Mouse (Mus musculus) naive thymus-derived CD4-positive, alpha-beta T cell, adult 2 months (primary cell): ENCODE measurements around the gene Thada.

Source experiments
- DNase-seq: peaks from one replicate; pipeline ENCODE4 v3.0.0-alpha.2; 2011; ENCODE audit warnings: low read depth

Gene Thada

GRCm38 (mm10) chr17:84477176-84477575 lies 11.2 kb upstream of the Thada start:
- DNase-seq = no peak

GRCm38 (mm10) chr17:84474312-84474711 lies 8.3 kb upstream of the Thada start:
- DNase-seq = no peak

GRCm38 (mm10) chr17:84435012-84435411 lies 31.0 kb downstream of the Thada start:
- DNase-seq = no peak

- DNase-seq = no peak
Measured at GRCm38 (mm10) chr17:84434233-84434632, 31.8 kb downstream of the Thada start.

DNA sequence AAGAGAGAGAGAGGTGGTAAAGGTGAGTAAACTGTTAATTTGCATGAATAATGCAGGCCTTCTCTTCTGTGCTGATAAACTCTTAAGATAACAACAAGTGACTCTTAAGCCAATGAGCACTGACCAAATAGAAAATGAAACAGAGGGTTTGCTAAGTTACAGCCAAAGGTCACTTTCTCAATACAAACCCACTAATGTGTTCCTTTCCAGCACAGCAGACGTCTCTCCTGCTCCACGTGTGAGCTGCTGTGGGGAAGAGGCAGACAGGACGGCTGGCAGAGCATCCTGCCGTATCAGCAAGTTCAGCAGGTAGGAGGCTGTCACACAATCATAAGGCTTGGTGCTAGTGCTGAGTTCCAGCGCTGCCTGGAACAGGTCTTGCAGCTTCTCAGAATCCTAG lies 34.0 kb downstream of the Thada start:
- no peak for DNase-seq

DNA sequence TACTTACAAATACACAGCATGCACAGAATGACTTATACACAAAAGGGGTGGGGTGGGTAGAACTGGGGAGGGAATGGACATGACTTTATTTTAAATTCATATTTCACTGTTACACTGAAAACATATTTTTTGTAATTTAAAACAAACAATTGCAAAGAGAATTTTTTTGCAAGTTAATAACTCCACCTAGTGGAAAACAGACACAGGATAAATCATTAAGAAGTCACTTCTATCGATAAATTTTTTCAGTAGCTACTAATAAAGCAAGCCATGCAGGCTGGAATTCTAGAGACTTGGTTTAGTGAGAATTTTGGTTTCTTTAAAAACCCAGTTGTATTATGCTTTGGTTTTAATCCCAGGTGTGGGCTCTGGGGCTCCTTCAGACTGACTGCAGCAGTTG lies 41.7 kb downstream of the Thada start:
- DNase-seq = no peak

GRCm38 (mm10) chr17:84422916-84423315 lies 43.1 kb downstream of the Thada start:
- peak; percentile 72 for DNase-seq

- DNase-seq = no peak
Measured at GRCm38 (mm10) chr17:84422001-84422785, 43.8 kb downstream of the Thada start.

DNA sequence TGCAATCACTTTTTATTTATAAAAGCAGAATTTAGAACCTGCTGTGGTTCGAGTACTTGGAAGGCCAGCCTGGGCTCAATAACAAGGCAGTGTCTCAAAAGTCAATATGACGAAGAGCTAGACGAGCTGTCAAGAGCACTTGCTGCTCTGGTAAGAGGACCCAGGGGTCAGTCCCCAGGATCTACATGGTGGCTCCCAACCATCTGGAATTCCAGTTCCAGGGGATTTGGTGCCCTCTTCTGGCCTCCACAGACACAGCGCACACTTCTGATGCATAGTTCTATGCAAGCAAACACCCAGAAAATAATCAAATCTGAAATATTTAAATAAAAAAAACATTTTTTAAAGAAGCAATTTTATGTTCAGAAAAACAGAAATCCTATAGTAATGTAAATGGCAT lies 45.0 kb downstream of the Thada start:
- DNase-seq = no peak

- no peak for DNase-seq
Measured at GRCm38 (mm10) chr17:84420276-84420639, 45.7 kb downstream of the Thada start.

GRCm38 (mm10) chr17:84419326-84420275 lies 46.4 kb downstream of the Thada start:
- DNase-seq = peak; percentile 81

- DNase-seq = no peak
Measured at GRCm38 (mm10) chr17:84415936-84416335, 50.1 kb downstream of the Thada start.

DNA sequence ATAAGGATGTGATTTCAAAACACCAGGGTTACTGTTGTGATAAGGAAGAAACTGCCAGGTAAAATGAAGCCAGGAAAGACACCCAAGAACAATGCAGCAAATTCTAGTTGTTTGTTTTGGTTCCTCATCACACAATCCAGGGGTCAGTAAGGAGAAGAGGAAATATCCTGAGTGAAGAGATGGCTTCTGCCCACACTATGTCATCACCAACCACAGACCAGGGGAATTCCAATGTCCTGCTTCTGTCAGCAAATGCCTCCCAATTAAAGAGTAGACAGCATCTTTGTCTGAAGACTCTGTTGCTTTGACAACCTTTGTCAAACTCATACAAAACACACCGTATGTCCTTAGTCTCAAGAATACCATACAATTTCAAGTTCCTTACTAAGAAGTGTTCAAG lies 57.3 kb downstream of the Thada start:
- no peak for DNase-seq

GRCm38 (mm10) chr17:84405616-84406015 lies 60.4 kb downstream of the Thada start:
- no peak for DNase-seq

DNA sequence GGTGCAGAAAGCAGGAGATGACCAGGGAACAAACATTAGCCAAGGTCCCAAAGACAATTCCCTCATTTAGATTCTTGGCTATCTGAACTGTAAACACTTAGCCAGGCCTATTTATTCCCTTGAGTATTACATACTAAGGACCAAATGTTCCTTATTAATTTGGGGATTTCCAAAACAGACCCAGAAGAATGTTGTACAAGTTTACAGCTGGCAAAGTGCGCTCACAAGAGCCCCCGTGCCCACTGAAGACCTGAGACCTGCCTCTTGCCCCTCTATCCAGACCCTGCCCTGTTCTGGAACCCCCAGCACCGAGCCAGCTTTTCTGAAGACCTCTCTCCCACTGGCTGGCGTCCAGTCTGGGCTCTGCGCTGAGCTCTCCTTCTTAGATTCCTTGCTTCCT lies 64.2 kb downstream of the Thada start:
- DNase-seq = no peak

DNA sequence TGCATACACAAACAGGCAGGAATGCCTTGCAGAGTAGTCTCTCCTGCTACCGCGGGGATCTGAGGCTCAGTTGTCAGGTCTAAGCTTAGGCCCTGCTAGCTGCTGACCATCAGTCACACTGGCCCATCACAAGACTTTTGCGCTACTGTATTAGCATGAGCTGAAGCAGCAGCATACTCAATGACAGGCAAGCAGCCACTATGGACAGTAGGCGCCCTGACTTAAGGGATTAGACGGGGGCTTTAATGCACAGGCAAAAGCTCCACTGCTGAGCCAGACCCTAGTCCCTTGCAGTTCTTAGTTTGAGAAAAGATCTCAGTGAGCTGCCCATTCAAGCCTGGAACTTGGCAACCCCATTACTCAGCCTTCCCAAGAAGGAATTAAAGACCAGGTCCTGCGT lies 66.6 kb downstream of the Thada start:
- no peak for DNase-seq

GRCm38 (mm10) chr17:84390026-84390425 lies 76.0 kb downstream of the Thada start:
- no peak for DNase-seq

- no peak for DNase-seq
Measured at GRCm38 (mm10) chr17:84386176-84386575, 79.8 kb downstream of the Thada start.

GRCm38 (mm10) chr17:84385696-84386095 lies 80.3 kb downstream of the Thada start:
- DNase-seq = peak; percentile 69

- DNase-seq = peak; percentile 70
Measured at GRCm38 (mm10) chr17:84384661-84385060, 81.3 kb downstream of the Thada start.

DNA sequence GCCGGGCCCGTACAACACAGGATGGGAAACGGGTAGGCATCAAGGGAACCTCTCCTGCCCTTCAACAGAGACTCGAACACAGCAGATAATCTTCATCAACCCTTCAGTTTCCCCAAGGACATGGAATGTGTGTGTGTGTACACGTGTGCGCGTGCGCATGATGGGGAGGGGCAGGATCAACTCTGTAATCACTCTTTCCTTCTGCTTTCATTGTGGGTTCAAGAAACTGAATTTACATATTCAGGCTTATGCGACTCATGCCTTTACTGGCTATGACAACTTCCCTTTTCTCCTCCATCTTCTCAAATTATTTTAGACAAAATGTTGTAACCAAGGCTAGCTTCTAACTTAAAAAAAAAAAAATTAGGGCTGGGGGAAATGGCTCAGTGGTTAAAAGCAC lies 85.7 kb downstream of the Thada start:
- no peak for DNase-seq

GRCm38 (mm10) chr17:84376882-84377281 lies 89.1 kb downstream of the Thada start:
- DNase-seq = no peak

DNA sequence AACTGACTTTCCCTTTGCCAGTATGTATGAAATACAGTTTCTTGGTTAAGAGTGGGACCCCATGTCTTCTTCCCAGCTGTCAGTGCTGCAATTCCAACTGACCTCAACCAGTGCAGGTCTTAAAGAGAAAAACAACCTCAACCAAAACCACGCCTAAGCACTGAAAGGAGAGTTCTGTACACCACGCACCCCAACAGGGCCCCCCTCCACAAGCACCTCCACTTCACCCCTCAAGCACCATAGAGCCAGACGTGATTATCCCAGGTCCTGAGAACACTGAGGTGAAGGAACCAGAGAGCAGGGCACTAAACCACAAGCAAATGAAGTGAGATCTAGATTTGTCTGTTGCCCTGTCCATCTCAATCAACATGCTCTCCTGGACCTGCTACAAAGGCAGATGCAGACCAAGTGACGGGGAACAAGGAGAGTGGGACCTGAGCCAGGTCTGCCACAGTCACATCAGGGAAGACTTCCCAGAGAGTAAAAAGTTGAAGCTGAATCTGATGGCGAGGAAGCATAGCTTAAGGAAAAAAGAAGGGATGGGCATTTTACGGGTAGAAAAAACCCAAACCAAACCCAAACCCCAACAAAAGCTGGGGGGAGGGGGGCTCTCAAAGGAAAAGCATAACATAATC lies 93.5 kb downstream of the Thada start:
- no peak for DNase-seq
